Comparison of ENCODE assay signal across 10 mouse cellular contexts in the genomic region with DNA sequence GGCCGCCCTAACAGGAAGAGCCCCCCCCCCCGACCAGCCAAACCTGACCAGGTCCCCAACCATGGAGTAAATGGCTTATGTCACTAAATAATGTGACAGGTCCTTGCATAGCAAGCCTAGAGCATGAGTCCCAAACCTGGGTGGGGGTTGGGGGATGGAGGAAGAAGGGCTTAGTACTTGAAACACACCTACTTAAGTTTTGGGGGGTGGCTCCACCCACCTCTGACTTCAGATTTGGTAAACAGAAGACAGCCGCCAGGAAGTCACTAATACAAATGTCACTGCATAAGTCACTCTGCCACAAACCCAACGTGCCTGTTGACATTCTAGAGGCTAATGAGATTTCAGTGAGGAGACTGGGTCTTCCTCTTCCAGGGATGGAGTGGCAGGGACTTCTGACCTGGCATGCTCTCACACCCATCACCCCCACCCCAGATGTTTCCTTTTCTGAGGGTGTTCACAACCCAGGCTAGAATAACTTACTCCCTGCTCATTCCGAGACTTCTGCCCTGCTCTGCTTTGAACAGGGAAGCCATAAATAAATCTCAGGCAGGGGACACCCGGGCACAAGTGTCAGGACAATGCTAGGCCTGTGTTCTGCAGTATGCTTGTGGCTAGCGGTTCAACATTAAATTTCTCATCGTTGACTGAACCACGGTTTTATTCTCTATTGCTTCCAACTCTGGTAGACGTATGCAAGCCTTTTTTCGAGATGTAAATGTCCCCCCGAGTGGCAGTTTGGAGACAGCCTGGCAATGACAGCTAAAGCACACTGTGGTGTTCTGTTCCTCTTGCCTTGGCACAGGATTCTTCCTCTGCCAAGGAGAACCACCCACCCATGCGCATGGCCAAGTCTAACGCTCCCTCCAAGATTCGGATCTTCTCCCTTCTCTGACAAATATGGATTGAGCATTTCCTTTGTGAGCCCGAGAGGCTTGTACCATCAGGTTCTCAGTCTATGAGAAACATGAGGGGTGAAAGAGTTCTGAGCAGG.
DNase-seq lines count a peak whose midpoint lies in the region.
"Had no signal": no experiment of that assay in that cellular context is flagged by ENCODE, and none has a peak within 500 bp of the region (broad histone marks: within the 10 kb centered on the region; RNA-seq: fewer than 3 reads in every experiment).

No protein-coding gene starts in this region.

- peak; percentile 34 for DNase-seq in kidney, adult 11 months
- DNase-seq in kidney, adult 8-10 months = no peak
- peak; percentile 47 for DNase-seq in CD4-positive helper T cell, adult 2 months (ENCODE audit: low read depth, low spot score)
- DNase-seq in kidney, adult 9 months = peak; percentile 43
- peak; percentile 48 to 88 for DNase-seq in left cerebral cortex, postnatal 25 days (ENCODE audit: low spot score in 2 of 2)
- no peak for DNase-seq in MN1 (ENCODE audit: low spot score)
- no peak for DNase-seq in heart, adult 11 months
- DNase-seq in spleen, postnatal 4 days (ENCODE audit: low spot score in 2 of 2) = no peak
- DNase-seq: cerebellum, adult 11-12 months; gastrocnemius, postnatal 14 days had no signal

- intact Hi-C loops in left cerebral cortex, postnatal 25 days (cut with DNase I) = loop anchor here (5.0 kb wide), 1 partner anchor 129 kb away; no protein-coding TSS in a partner anchor

Comparison
In these comparisons a context has a peak if more than half of its experiments do, and no peak if none do; other contexts are left out.
1. DNase-seq: peak in kidney, adult 11 months (single experiment), CD4-positive helper T cell, adult 2 months (single experiment), kidney, adult 9 months (single experiment) and left cerebral cortex, postnatal 25 days (2 of 2); none in kidney, adult 8-10 months (0 of 2), MN1 (single experiment), heart, adult 11 months (single experiment) and spleen, postnatal 4 days (0 of 2).